Mouse (Mus musculus): ENCODE results near the gene Cela3a. TPM values are rescaled to one million over a fixed set of nuclear protein-coding genes. Genes with fewer than 3 reads are reported as not detected.
A peak's percentile ranks its signal among the peaks of the same experiment; 100 is the strongest.

Cela3a gene
- polyA plus RNA-seq, 1 experiment from 2014 or later: not detected

DNA sequence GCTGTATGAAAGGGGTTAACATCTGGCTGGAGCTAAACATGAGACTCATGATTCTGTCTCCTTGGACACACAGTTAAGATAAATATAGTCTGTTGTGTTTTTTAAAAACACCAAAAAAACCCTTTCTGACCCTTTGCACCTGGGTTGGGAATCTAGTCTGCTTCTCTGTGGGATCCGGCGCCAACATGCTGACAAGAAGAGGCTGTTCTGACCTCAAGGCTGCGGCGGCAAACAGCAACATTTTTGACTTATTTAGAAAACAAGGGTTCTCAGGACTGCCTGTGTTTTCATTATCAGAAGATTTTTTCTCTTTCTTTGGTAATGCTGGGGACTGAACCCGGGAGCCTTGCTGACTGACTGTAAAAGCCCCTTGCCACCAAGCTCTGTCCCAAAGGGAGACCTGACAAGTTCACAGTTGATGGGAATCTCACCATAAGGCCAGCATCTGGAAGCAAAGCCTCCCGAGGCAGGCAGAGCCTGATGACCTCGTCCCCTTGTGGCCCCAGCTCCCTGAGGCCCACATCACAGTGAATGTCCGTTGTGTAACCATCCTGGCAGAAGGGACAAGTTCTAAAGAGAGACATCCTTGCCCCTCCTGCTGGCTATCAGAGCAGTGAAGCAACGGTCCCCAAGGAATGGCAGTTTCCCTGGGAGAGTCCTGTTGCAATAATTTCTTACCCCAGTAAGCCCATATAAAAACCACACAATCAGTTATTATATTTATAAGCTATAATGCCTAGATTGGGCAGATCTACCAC, 16.0 kb downstream of the Cela3a start:
- H3K36me3 ChIP-seq (ENCODE audit: control insufficient read depth, insufficient read depth, low read length): no peaks in the 10 kb centered on the region
- no peak overlapping the region for H3K27ac ChIP-seq (replicated peaks; ENCODE audit: low read depth, low read length)
- H3K4me1 ChIP-seq (ENCODE audit: control insufficient read depth, insufficient read depth, low read length): peaks cover 6% of the 10 kb centered on the region
- no peak for ATAC-seq (ENCODE audit: low FRiP score, low TSS enrichment)
- no peak overlapping the region for H3K4me2 ChIP-seq (ENCODE audit: low read length)
- WGBS: 74% methylated on average over 9 of the region's 9 CpGs
- H3K4me3 ChIP-seq (replicated peaks; ENCODE audit: low read depth, low read length): no peak overlapping the region
- no peak overlapping the region for H3K9ac ChIP-seq (replicated peaks; ENCODE audit: low read length)
- no peaks in the 10 kb centered on the region for H3K9me3 ChIP-seq (ENCODE audit: control insufficient read depth, low read length)
- no peak for DNase-seq
- no peaks in the 10 kb centered on the region for H3K27me3 ChIP-seq (ENCODE audit: control insufficient read depth, insufficient read depth, low read length)

DNA sequence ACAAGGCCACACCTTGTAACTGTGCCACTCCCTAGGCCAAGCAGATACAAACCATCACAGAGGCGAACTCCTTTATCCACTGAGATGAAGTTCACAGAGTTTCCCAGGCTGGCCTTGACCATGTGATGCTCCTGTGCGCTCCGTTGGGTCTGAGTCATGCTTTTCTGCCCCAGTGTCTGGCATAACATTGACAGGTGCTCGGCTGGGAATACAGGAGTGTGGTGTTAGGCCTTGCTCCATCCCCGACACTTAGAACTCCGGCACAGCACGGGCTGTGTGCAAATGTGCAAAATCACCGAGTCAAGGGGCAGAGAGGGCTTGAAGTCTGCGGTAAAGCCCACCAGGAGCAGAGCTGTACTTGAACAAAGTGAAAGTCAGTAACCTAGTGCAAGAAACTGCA, 16.7 kb downstream of the Cela3a start:
- no peak for DNase-seq
- no peak overlapping the region for H3K4me2 ChIP-seq (ENCODE audit: low read length)
- no peaks in the 10 kb centered on the region for H3K36me3 ChIP-seq (ENCODE audit: control insufficient read depth, insufficient read depth, low read length)
- ATAC-seq (ENCODE audit: low FRiP score, low TSS enrichment): no peak
- no peaks in the 10 kb centered on the region for H3K9me3 ChIP-seq (ENCODE audit: control insufficient read depth, low read length)
- WGBS: 89% methylated on average over 9 of the region's 9 CpGs
- H3K27me3 ChIP-seq (ENCODE audit: control insufficient read depth, insufficient read depth, low read length): no peaks in the 10 kb centered on the region
- H3K9ac ChIP-seq (replicated peaks; ENCODE audit: low read length): no peak overlapping the region
- no peak overlapping the region for H3K4me3 ChIP-seq (replicated peaks; ENCODE audit: low read depth, low read length)
- H3K4me1 ChIP-seq (ENCODE audit: control insufficient read depth, insufficient read depth, low read length): peaks cover 6% of the 10 kb centered on the region
- H3K27ac ChIP-seq (replicated peaks; ENCODE audit: low read depth, low read length): no peak overlapping the region

DNA sequence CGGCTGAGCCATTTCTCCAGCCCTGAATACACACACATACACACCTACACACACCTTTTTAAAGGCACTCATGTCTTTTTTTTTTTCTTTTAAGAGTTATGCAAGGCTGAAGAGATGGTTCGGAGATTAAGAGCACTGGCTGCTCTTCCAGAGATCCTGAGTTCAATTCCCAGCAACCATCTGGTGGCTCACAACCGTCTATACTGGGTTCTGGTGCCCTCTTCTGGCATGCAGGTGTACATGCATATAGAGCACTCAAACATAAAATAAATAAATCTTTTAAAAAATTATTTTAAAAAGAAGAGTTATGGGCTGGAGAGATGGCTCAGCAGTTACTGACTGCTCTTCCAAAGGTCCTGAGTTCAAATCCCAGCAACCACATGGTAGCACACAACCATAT, 18.3 kb downstream of the Cela3a start:
- no peak overlapping the region for H3K9ac ChIP-seq (replicated peaks; ENCODE audit: low read length)
- no peaks in the 10 kb centered on the region for H3K36me3 ChIP-seq (ENCODE audit: control insufficient read depth, insufficient read depth, low read length)
- ATAC-seq (ENCODE audit: low FRiP score, low TSS enrichment) (no peak), DNase-seq (no peak)
- WGBS: 94% methylated on average over 3 of the region's 3 CpGs
- no peak overlapping the region for H3K4me3 ChIP-seq (replicated peaks; ENCODE audit: low read depth, low read length)
- H3K27ac ChIP-seq (replicated peaks; ENCODE audit: low read depth, low read length): no peak overlapping the region
- no peaks in the 10 kb centered on the region for H3K9me3 ChIP-seq (ENCODE audit: control insufficient read depth, low read length)
- peaks cover 14% of the 10 kb centered on the region for H3K4me1 ChIP-seq (ENCODE audit: control insufficient read depth, insufficient read depth, low read length)
- no peak overlapping the region for H3K4me2 ChIP-seq (ENCODE audit: low read length)
- H3K27me3 ChIP-seq (ENCODE audit: control insufficient read depth, insufficient read depth, low read length): no peaks in the 10 kb centered on the region

DNA sequence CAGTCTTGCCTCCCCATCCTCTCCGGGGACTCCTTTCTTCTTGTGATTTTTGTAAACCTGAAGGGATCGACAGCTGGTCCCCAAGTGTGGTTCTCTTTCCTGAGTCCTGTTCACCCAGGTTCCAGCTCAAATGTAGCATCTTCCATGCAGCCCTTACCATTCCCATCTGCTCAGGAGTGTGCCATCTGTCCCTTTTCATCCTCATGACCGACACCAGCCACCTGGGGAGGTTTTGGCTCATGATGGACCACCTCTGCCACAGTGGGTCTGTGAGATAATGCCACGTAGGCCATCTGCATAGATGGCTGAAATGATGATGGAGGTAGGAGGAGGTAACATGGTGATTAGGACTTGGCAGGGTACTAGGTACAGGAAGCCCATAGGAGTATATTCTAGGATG, 19.4 kb downstream of the Cela3a start:
- no peak overlapping the region for H3K4me2 ChIP-seq (ENCODE audit: low read length)
- ATAC-seq (ENCODE audit: low FRiP score, low TSS enrichment): no peak
- H3K4me1 ChIP-seq (ENCODE audit: control insufficient read depth, insufficient read depth, low read length): peaks cover 14% of the 10 kb centered on the region
- DNase-seq: no peak
- no peak overlapping the region for H3K27ac ChIP-seq (replicated peaks; ENCODE audit: low read depth, low read length)
- H3K9ac ChIP-seq (replicated peaks; ENCODE audit: low read length): no peak overlapping the region
- H3K27me3 ChIP-seq (ENCODE audit: control insufficient read depth, insufficient read depth, low read length): no peaks in the 10 kb centered on the region
- no peaks in the 10 kb centered on the region for H3K9me3 ChIP-seq (ENCODE audit: control insufficient read depth, low read length)
- H3K36me3 ChIP-seq (ENCODE audit: control insufficient read depth, insufficient read depth, low read length): no peaks in the 10 kb centered on the region
- WGBS: 93% methylated on average over 4 of the region's 4 CpGs
- H3K4me3 ChIP-seq (replicated peaks; ENCODE audit: low read depth, low read length): no peak overlapping the region

DNA sequence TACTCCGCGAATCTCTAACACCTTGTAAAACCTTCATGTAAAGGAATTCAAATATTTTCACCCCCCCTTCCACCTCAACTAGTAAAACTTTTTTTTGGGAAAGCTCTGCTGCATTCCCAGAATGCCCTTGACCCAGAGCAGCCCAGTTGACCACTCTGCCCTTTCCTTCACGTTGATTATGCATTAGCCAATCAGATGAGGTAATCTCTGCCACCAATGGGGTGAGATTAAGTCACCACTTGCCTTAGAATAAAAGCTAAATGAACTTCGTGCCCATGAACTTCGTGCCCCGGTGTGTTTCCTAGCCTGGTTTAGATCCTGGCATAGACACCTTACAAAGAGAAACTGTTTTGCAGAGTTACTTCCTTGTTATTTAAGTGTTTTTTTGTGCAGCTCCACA, 20.6 kb downstream of the Cela3a start:
- no peaks in the 10 kb centered on the region for H3K27me3 ChIP-seq (ENCODE audit: control insufficient read depth, insufficient read depth, low read length)
- H3K4me1 ChIP-seq (ENCODE audit: control insufficient read depth, insufficient read depth, low read length): peaks cover 14% of the 10 kb centered on the region
- H3K27ac ChIP-seq (replicated peaks; ENCODE audit: low read depth, low read length): no peak overlapping the region
- no peaks in the 10 kb centered on the region for H3K36me3 ChIP-seq (ENCODE audit: control insufficient read depth, insufficient read depth, low read length)
- no peak for ATAC-seq (ENCODE audit: low FRiP score, low TSS enrichment)
- no peaks in the 10 kb centered on the region for H3K9me3 ChIP-seq (ENCODE audit: control insufficient read depth, low read length)
- DNase-seq: no peak
- peak overlapping the region; percentile 91 for H3K4me2 ChIP-seq (ENCODE audit: low read length)
- 54% methylated on average over 6 of the region's 6 CpGs for WGBS
- peak overlapping the region; percentile 81 for H3K4me3 ChIP-seq (replicated peaks; ENCODE audit: low read depth, low read length)
- peak overlapping the region; percentile 80 for H3K9ac ChIP-seq (replicated peaks; ENCODE audit: low read length)

DNA sequence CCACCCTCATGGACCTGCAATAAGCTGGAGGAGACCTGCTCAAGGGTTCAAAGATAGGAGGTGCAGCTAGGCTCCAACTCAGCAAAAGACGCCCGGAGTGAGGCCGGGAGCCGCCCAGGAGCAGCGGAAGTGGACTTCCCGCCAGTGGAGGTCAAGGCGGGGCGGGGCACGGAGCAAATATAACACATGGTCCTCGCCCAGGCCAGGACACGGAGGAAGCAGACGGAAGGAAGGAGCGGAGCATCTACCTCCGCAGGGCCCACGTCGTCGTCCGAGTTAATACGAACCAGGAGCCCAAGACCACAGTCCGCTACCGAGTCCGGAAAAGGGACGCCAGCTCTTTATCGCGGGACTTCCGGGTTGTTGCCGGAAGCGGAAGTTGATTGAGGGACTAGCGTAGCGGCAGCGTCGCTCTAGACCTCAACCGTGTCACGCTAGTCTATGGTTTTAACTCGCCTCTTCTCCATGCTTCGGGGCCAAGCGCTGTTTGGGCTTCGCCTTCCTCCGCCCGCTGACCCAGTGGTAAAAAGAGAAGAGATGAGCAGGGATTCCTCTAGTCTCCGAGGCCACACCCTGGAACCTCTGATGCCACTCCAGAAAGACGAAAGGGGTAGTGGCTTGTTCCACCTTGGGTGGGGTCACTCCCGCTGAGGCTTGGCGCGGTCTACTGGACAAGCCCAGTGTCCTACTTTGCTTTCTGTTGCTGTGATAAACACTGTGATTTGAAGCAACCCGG, 21.4 kb downstream of the Cela3a start:
- peak; percentile 88 for ATAC-seq (ENCODE audit: low FRiP score, low TSS enrichment)
- peak overlapping the region; percentile 81 for H3K4me3 ChIP-seq (replicated peaks; ENCODE audit: low read depth, low read length)
- no peaks in the 10 kb centered on the region for H3K9me3 ChIP-seq (ENCODE audit: control insufficient read depth, low read length)
- no peaks in the 10 kb centered on the region for H3K27me3 ChIP-seq (ENCODE audit: control insufficient read depth, insufficient read depth, low read length)
- H3K4me2 ChIP-seq (ENCODE audit: low read length): peak overlapping the region; percentile 91
- under 1% methylated on average over 46 of the region's 46 CpGs for WGBS
- DNase-seq: peak; percentile 96
- peak overlapping the region; percentile 80 for H3K9ac ChIP-seq (replicated peaks; ENCODE audit: low read length)
- H3K36me3 ChIP-seq (ENCODE audit: control insufficient read depth, insufficient read depth, low read length): no peaks in the 10 kb centered on the region
- peak overlapping the region; percentile 90 for H3K27ac ChIP-seq (replicated peaks; ENCODE audit: low read depth, low read length)
- H3K4me1 ChIP-seq (ENCODE audit: control insufficient read depth, insufficient read depth, low read length): peaks cover 14% of the 10 kb centered on the region

DNA sequence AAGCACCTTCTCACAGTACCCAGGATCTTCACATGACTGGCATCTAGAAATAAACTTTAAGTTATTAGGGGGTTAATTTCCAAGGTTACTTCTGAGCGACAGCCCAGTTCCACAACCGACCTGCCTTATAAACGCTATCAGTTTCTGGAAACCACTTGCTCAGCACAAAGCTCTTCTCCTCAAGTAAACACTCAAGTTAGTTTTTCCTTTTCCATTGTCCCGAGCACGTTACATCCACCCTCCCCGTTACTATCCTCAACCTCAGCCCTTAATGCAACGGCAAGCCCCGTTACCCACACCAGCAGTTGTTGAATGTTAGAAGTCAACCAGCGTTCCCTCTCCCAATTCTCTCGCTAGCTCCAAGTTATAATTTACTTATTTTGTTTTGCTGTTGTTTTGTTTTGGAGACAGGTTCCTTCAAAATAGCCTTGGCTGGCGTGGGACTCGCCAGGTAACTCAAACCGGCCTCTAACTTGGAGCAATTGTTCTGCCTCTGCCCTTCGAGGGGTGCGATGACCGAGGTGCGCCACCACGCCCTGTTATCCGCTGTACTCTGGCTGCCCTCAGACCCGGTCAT, 22.0 kb downstream of the Cela3a start:
- Histone ChIP-seq H3K9ac (replicated peaks; ENCODE audit: low read length) (peak overlapping the region; percentile 80), H3K4me1 (ENCODE audit: control insufficient read depth, insufficient read depth, low read length) (peaks cover 14% of the 10 kb centered on the region), H3K36me3 (ENCODE audit: control insufficient read depth, insufficient read depth, low read length) (no peaks in the 10 kb centered on the region), H3K27ac (replicated peaks; ENCODE audit: low read depth, low read length) (peak overlapping the region; percentile 90), H3K27me3 (ENCODE audit: control insufficient read depth, insufficient read depth, low read length) (no peaks in the 10 kb centered on the region), H3K9me3 (ENCODE audit: control insufficient read depth, low read length) (no peaks in the 10 kb centered on the region), H3K4me3 (replicated peaks; ENCODE audit: low read depth, low read length) (peak overlapping the region; percentile 81), H3K4me2 (ENCODE audit: low read length) (peak overlapping the region; percentile 91)
- DNase-seq: peak; percentile 8
- 2% methylated on average over 20 of the region's 20 CpGs for WGBS
- no peak for ATAC-seq (ENCODE audit: low FRiP score, low TSS enrichment)

DNA sequence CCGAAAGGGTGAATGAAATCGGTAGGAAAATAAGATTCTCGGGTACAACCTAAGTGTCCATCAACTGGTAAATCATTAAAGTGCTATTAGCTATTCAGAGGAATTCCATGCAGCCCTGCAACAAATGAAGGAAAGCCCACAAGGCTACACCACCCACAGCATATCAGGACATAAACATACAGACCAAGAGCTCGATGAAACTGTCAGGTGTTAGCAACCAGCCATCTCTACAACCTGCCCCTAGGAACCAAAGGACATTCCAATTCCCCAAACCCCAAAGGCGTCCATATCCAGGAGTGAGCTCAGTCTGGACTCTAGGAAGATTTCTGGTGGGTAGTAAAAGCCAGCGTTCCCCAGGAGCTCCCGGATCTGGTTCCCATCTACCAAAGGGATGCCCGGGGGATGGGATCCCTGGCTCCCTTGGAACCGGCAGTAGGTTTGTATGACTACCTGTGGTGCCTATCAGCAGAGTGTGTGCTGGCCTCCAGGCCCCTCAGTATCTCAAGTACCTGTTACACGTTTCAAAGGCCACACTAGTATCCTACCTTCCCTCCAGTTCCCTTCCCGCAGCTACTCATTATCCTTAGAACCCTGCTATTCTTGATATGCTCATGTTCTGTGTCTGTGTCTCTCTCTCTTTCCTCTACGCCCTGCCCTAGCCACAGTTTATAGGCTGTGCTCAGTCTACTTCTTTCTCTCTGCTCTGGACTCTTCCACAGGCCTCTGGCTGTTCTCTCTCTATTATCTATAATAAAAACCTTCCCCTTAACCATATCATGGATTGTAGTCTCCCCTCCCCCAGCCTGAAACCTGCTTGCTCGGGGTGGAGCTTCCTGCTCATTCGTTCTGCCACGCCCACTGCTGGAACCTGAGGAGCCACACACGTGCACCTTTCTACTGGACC, 28.6 kb downstream of the Cela3a start:
- ATAC-seq (ENCODE audit: low FRiP score, low TSS enrichment): no peak
- no peak for DNase-seq
- no peaks in the 10 kb centered on the region for H3K36me3 ChIP-seq (ENCODE audit: control insufficient read depth, insufficient read depth, low read length)
- no peak overlapping the region for H3K4me2 ChIP-seq (ENCODE audit: low read length)
- WGBS: 37% methylated on average over 15 of the region's 16 CpGs
- no peaks in the 10 kb centered on the region for H3K4me1 ChIP-seq (ENCODE audit: control insufficient read depth, insufficient read depth, low read length)
- no peaks in the 10 kb centered on the region for H3K27me3 ChIP-seq (ENCODE audit: control insufficient read depth, insufficient read depth, low read length)
- H3K27ac ChIP-seq (replicated peaks; ENCODE audit: low read depth, low read length): no peak overlapping the region
- H3K4me3 ChIP-seq (replicated peaks; ENCODE audit: low read depth, low read length): no peak overlapping the region
- H3K9ac ChIP-seq (replicated peaks; ENCODE audit: low read length): no peak overlapping the region
- no peaks in the 10 kb centered on the region for H3K9me3 ChIP-seq (ENCODE audit: control insufficient read depth, low read length)
